Mouse (Mus musculus): ENCODE data around the gene Adap2.
A peak's percentile ranks its signal among the peaks of the same experiment; 100 is the strongest.

Adap2 gene

GRCm38 (mm10) chr11:80199316-80199715 is 45.4 kb downstream of the Adap2 start:
- DNase-seq (ENCODE audit: low spot score) = no peak

GRCm38 (mm10) chr11:80199773-80200172 is 45.9 kb downstream of the Adap2 start:
- no peak for DNase-seq (ENCODE audit: low spot score)

GRCm38 (mm10) chr11:80200326-80200725 is 46.4 kb downstream of the Adap2 start:
- DNase-seq (ENCODE audit: low spot score) = no peak

- DNase-seq (ENCODE audit: low spot score) = no peak
These were observed 48.4 kb downstream of the Adap2 start for GRCm38 (mm10) chr11:80202296-80202695.

GRCm38 (mm10) chr11:80204037-80204436 is 50.1 kb downstream of the Adap2 start:
- no peak for DNase-seq (ENCODE audit: low spot score)

GRCm38 (mm10) chr11:80204941-80205340 is 51.0 kb downstream of the Adap2 start:
- DNase-seq (ENCODE audit: low spot score) = no peak

- no peak for DNase-seq (ENCODE audit: low spot score)
These were observed 54.6 kb downstream of the Adap2 start for GRCm38 (mm10) chr11:80208465-80208859.

- DNase-seq (ENCODE audit: low spot score) = peak; percentile 92
These were observed 55.2 kb downstream of the Adap2 start, which contains the start of gene Rhot1 for GRCm38 (mm10) chr11:80208860-80209800. Rhot1 (plus strand) TSS chr11:80209019.

GRCm38 (mm10) chr11:80210321-80210720 is 56.4 kb downstream of the Adap2 start:
- no peak for DNase-seq (ENCODE audit: low spot score)

GRCm38 (mm10) chr11:80212282-80212681 is 58.4 kb downstream of the Adap2 start:
- no peak for DNase-seq (ENCODE audit: low spot score)

GRCm38 (mm10) chr11:80215291-80215690 is 61.4 kb downstream of the Adap2 start:
- no peak for DNase-seq (ENCODE audit: low spot score)

GRCm38 (mm10) chr11:80218657-80219293 is 64.9 kb downstream of the Adap2 start:
- DNase-seq (ENCODE audit: low spot score) = no peak
